Mouse (Mus musculus): ENCODE measurements around the gene Slc4a4. TPM values are rescaled to one million over a fixed set of nuclear protein-coding genes. Genes with fewer than 3 reads are reported as not detected.

Gene Slc4a4
- total RNA-seq, 2 experiments from 2014 or later: 34.1 to 44.1 TPM

GRCm38 (mm10) chr5:89227948-89228347 lies 341.3 kb downstream of the Slc4a4 start:
- intact Hi-C loops (cut with DNase I): no loop called here
- no peak for DNase-seq

GRCm38 (mm10) chr5:89229606-89230005 lies 343.0 kb downstream of the Slc4a4 start:
- DNase-seq: no peak
- intact Hi-C loops (cut with DNase I): no loop called here

DNA sequence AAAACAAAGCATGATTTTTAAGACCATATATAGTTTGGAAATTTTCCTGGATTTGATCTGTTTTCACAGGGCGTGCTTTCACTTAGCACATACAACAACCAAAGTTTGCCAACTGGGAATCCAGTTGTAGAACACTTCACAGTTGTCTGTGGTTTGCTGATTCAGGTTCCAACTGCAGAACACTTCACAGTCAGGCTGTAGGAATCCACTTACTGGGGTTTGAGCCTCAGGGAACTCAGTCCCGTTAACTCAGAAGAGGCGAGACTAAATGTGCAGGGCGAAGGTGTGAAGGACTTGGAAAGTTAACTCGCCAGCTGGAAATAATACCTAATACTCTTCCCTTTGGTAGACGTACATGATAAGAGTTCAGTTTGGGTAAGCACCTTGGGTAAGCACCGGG lies 345.7 kb downstream of the Slc4a4 start:
- intact Hi-C loops (cut with DNase I): no loop called here
- no peak for DNase-seq

GRCm38 (mm10) chr5:89251806-89252205 lies 365.2 kb downstream of the Slc4a4 start:
- intact Hi-C loops (cut with DNase I): no loop called here
- no peak for DNase-seq

GRCm38 (mm10) chr5:89259804-89260492 lies 373.3 kb downstream of the Slc4a4 start:
- intact Hi-C loops (cut with DNase I): no loop called here
- DNase-seq: no peak

GRCm38 (mm10) chr5:89277049-89277448 lies 390.4 kb downstream of the Slc4a4 start:
- intact Hi-C loops (cut with DNase I): no loop called here
- no peak for DNase-seq

- intact Hi-C loops (cut with DNase I): no loop called here
- DNase-seq: no peak
Observed at GRCm38 (mm10) chr5:89277616-89278015, 391.0 kb downstream of the Slc4a4 start.

- intact Hi-C loops (cut with DNase I): no loop called here
- DNase-seq: no peak
Observed at GRCm38 (mm10) chr5:89278309-89278708, 391.7 kb downstream of the Slc4a4 start.

GRCm38 (mm10) chr5:89280312-89280863 lies 393.8 kb downstream of the Slc4a4 start:
- DNase-seq: no peak
- intact Hi-C loops (cut with DNase I): no loop called here

Other genes with a start within 250 kb of the Slc4a4 start
- gene Grsf1, start 210.6 kb upstream of the Slc4a4 start, total RNA-seq (2021): 100 to 1,000 TPM; 197 to 201 TPM
- 10 to 100 TPM; 52.2 to 57.3 TPM for gene Mob1b, start 166.0 kb upstream of the Slc4a4 start, total RNA-seq (2021)
- gene Dck, start 121.8 kb upstream of the Slc4a4 start, total RNA-seq (2021): 1 to 10 TPM; 7.6 to 7.8 TPM